Mouse (Mus musculus) midbrain, postnatal 0 days (tissue): ENCODE results near the gene Oxgr1. TPM values are rescaled to one million over a fixed set of nuclear protein-coding genes. Genes with fewer than 3 reads are reported as not detected.
A peak's percentile ranks its signal among the peaks of the same experiment; 100 is the strongest.
"Not testable (repeated sequence)": the region's sequence is repeated elsewhere in the genome, so short reads cannot be mapped to it uniquely, and the experiment has no call there.

ENCODE experiments used
- ATAC-seq: fragments of 200-750 bp; cut with Nextera tagmentation; 2 replicates; pipeline ENCODE4 v1.8.0; 2017; ENCODE audit warnings: moderate number of reproducible peaks, mild to moderate bottlenecking, moderate TSS enrichment, moderate library complexity; ENCODE audit not compliant: low FRiP score
- DNase-seq: peaks from one replicate; pipeline ENCODE4 v3.0.0-alpha.2; 2015; ENCODE audit warnings: low spot score
- H3K27ac ChIP-seq: fragments of 300-500 bp; sonication (generic); 2 replicates; pipeline ENCODE4 v1.5.1; 2014; ENCODE audit warnings: low read depth, mild to moderate bottlenecking, low read length, mixed read lengths
- H3K27me3 ChIP-seq: fragments of 300-500 bp; sonication (generic); 2 replicates; pipeline ENCODE4 v1.6.1; 2014; ENCODE audit warnings: low read length, control low read depth, mixed read lengths; ENCODE audit not compliant: insufficient read depth
- H3K36me3 ChIP-seq: fragments of 300-500 bp; sonication (generic); 2 replicates; pipeline ENCODE4 v1.6.1; 2014; ENCODE audit warnings: low read length, control low read depth, mixed read lengths; ENCODE audit not compliant: insufficient read depth
- H3K4me1 ChIP-seq: fragments of 300-500 bp; sonication (generic); 2 replicates; pipeline ENCODE4 v1.6.1; 2014; ENCODE audit warnings: mild to moderate bottlenecking, control low read depth, antibody characterized with exemption, low read length, mixed read lengths; ENCODE audit not compliant: insufficient read depth
- H3K4me2 ChIP-seq: fragments of 300-500 bp; sonication (generic); 2 replicates; pipeline ENCODE4 v1.6.1; 2014; ENCODE audit warnings: low read depth, mild to moderate bottlenecking, low read length, mixed read lengths; ENCODE audit not compliant: poor library complexity, severe bottlenecking
- H3K4me3 ChIP-seq: fragments of 300-500 bp; sonication (generic); 2 replicates; pipeline ENCODE4 v1.5.1; 2014; ENCODE audit warnings: low read depth, mild to moderate bottlenecking, low read length, moderate library complexity
- H3K9ac ChIP-seq: fragments of 300-500 bp; sonication (generic); replicated peaks from 2 replicates; pipeline ENCODE4 v1.6.1; 2014; ENCODE audit warnings: mild to moderate bottlenecking, low read length, moderate library complexity, mixed read lengths; ENCODE audit not compliant: poor library complexity, severe bottlenecking
- H3K9me3 ChIP-seq: fragments of 300-500 bp; sonication (generic); 2 replicates; pipeline ENCODE4 v1.6.1; 2016; ENCODE audit warnings: low read length, control low read depth
- CTCF ChIP-seq: IDR thresholded peaks from 2 replicates; pipeline ENCODE4 v1.5.1; 2016; ENCODE audit warnings: antibody characterized with exemption, mild to moderate bottlenecking
- WGBS: fragments of 180-500 bp; shearing (Covaris S2); extraction: QIAGEN DNeasy Blood & Tissue Kit; methylation state at CpG from one replicate; pipeline ENCODE4 v1.1.7; 2014; 5-methylcytosine and 5-hydroxymethylcytosine counted together
- polyA plus RNA-seq: library from polyadenylated mRNA; unstranded; fragments of >200 nt; fragmentation: Nextera tagmentation; extraction: Ambion mirVana; gene quantifications from 2 replicates; pipeline ENCODE4 v1.2.1, GENCODE M21; 2015
- total RNA-seq: library from RNA; depleted of rRNA; stranded (reverse); fragments of >200 nt; gene quantifications from 2 replicates; pipeline ENCODE4 v1.2.3, GENCODE M21; 2014; rRNA removed

The Oxgr1 gene
- total and polyA plus RNA-seq, 2 experiments from 2014 or later = 0.14 to 0.38 TPM

- H3K4me2 ChIP-seq = no peak overlapping the region
- no peak for ATAC-seq
- H3K4me1 ChIP-seq = no peaks in the 10 kb centered on the region
- 94% methylated on average over 1 of the region's 1 CpGs for WGBS
- no peak overlapping the region for H3K9ac ChIP-seq
- no peak overlapping the region for H3K4me3 ChIP-seq
- no peak for TF ChIP-seq CTCF
- no peaks in the 10 kb centered on the region for H3K27me3 ChIP-seq
- H3K9me3 ChIP-seq = no peaks in the 10 kb centered on the region
- H3K27ac ChIP-seq = no peak overlapping the region
- H3K36me3 ChIP-seq = no peaks in the 10 kb centered on the region
- no peak for DNase-seq
These were observed 55.0 kb downstream of the Oxgr1 start for GRCm38 (mm10) chr14:119987257-119987656.

DNA sequence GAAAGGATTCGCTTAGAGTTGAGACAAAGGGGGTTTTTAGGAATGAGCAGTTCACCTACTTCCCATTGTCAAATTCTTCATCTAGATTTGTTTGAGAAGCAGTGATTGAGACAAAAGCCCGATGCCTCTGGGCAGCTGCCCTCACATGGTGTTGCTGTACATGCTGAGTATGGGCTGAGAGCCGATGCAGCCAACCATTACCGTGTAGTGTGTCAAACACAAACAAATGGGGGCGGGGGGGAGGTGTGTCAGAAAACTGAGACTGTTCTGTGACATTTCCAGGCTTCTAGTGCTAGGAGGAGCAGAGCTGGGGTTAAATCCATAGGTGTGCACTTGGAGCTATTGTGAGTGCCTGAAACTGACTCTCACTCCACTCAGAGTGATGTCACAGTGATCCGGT, 55.5 kb downstream of the Oxgr1 start:
- no peak overlapping the region for H3K4me2 ChIP-seq
- WGBS = 92% methylated on average over 6 of the region's 6 CpGs
- TF ChIP-seq CTCF = no peak

GRCm38 (mm10) chr14:119986351-119986750, 55.9 kb downstream of the Oxgr1 start:
- not testable (repeated sequence) for H3K36me3 ChIP-seq, H3K27ac ChIP-seq, H3K4me2 ChIP-seq, H3K9me3 ChIP-seq, H3K4me1 ChIP-seq, DNase-seq, ATAC-seq, H3K9ac ChIP-seq, H3K27me3 ChIP-seq, H3K4me3 ChIP-seq
- WGBS = 83% methylated on average over 7 of the region's 7 CpGs

More for the DNA sequence above, 55.5 kb downstream of the Oxgr1 start:
- Histone ChIP-seq H3K36me3 (no peaks in the 10 kb centered on the region), H3K9me3 (no peaks in the 10 kb centered on the region), H3K9ac (no peak overlapping the region), H3K4me3 (no peak overlapping the region), H3K4me1 (no peaks in the 10 kb centered on the region), H3K27ac (no peak overlapping the region), H3K27me3 (no peaks in the 10 kb centered on the region)
- DNase-seq (no peak), ATAC-seq (no peak)

GRCm38 (mm10) chr14:119981314-119981713, 60.9 kb downstream of the Oxgr1 start:
- Histone ChIP-seq H3K9ac (no peak overlapping the region), H3K4me3 (no peak overlapping the region), H3K4me2 (no peak overlapping the region), H3K27me3 (no peaks in the 10 kb centered on the region), H3K4me1 (no peaks in the 10 kb centered on the region), H3K36me3 (no peaks in the 10 kb centered on the region), H3K27ac (no peak overlapping the region), H3K9me3 (peaks cover 5% of the 10 kb centered on the region; the same call in 1 of the 2 replicates)
- WGBS = 20% methylated on average over 5 of the region's 5 CpGs
- DNase-seq (no peak), ATAC-seq (no peak)
- TF ChIP-seq CTCF = no peak

DNA sequence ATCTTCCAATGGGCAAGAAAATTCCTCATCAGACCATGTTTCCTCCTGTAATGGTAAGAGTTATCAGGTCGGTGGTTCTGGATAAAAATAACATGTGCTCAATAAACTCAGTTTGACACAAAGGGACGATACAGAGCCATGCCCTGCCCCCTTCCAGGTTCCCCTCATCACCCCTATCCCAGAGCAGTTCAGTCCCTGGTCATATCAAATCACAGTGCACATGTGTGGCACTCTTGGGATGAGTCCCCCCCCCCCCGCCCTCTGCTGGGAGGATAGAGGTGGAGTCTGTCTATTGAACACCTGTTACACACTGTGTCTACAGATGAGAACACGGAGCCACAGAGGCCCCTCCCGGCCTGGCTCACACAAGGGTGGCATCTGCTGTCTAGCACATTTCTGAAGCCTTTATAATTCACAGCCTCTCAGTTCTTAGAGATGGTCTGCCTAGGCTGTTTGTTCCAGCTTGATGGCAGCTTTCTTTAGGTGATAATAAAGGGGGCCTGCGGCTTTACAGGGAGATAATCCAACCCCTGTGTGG, 61.5 kb downstream of the Oxgr1 start:
- no peak overlapping the region for H3K9ac ChIP-seq
- H3K4me1 ChIP-seq = no peaks in the 10 kb centered on the region
- TF ChIP-seq CTCF = no peak
- H3K27ac ChIP-seq = no peak overlapping the region
- H3K9me3 ChIP-seq = peaks cover 5% of the 10 kb centered on the region; the same call in 1 of the 2 replicates
- H3K4me3 ChIP-seq = no peak overlapping the region
- no peak overlapping the region for H3K4me2 ChIP-seq
- ATAC-seq (peak; percentile 49; the same call in 1 of the 2 replicates), DNase-seq (no peak)
- WGBS = 32% methylated on average over 6 of the region's 6 CpGs
- no peaks in the 10 kb centered on the region for H3K36me3 ChIP-seq
- H3K27me3 ChIP-seq = no peaks in the 10 kb centered on the region

Other genes starting within 250 kb of the Oxgr1 start
- gene Mbnl2, start 233.2 kb upstream of the Oxgr1 start, total RNA-seq = 40.4 and 41.4 TPM in 2 replicates
- 19.5 and 20.4 TPM in 2 replicates for gene Mbnl2, start 233.2 kb upstream of the Oxgr1 start, polyA plus RNA-seq